Mouse (Mus musculus): ENCODE measurements around the gene Bcl9l. TPM values are rescaled to one million over a fixed set of nuclear protein-coding genes. Genes with fewer than 3 reads are reported as not detected.
A peak's percentile ranks its signal among the peaks of the same experiment; 100 is the strongest.

Gene Bcl9l
- total RNA-seq, 1 experiment from 2014 or later: 2.8 TPM

DNA sequence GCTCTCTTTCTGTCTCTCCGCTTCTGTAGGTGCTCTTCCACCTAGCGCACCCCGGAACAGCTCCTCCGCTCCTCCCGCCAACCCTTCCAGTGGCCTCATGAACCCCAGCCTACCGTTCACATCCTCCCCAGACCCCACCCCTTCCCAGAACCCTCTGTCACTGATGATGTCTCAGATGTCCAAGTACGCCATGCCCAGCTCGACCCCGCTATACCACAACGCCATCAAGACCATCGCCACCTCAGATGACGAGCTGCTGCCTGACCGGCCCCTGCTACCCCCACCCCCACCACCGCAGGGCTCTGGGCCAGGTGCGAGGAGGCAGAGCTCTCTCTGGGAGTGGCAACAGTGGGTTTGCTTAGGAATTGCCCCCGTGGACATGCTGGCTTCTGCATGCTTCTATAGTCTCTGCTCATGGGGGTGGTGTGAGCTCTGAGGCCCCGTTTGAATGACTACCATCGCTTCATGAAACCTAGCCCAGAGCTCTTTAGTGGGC, 25.5 kb downstream of the Bcl9l start:
- ATAC-seq (replicated peaks; ENCODE audit: insufficient number of reproducible peaks, low FRiP score, low TSS enrichment, poor library complexity, severe bottlenecking): no peak

DNA sequence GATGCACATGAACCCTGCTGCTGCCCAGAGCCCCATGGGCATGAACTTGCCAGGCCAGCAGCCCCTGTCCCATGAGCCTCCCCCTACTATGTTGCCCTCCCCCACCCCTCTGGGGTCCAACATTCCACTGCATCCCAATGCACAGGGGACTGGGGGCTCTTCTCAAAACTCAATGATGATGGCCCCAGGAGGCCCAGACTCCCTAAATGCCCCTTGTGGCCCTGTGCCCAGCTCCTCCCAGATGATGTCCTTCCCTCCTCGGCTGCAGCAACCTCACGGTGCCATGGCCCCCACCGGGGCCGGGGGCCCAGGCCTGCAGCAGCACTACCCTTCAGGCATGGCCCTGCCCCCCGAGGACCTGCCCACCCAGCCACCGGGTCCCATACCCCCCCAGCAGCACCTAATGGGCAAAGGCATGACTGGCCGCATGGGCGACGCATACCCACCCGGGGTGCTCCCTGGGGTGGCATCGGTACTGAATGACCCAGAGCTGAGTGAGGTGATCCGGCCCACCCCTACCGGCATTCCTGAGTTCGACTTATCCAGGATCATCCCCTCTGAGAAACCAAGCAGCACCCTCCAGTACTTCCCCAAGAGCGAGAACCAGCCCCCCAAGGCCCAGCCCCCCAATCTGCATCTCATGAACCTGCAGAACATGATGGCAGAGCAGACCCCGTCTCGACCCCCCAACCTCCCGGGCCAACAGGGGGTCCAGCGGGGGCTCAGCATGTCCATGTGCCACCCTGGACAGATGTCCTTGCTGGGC, 26.3 kb downstream of the Bcl9l start:
- no peak for ATAC-seq (replicated peaks; ENCODE audit: insufficient number of reproducible peaks, low FRiP score, low TSS enrichment, poor library complexity, severe bottlenecking)

DNA sequence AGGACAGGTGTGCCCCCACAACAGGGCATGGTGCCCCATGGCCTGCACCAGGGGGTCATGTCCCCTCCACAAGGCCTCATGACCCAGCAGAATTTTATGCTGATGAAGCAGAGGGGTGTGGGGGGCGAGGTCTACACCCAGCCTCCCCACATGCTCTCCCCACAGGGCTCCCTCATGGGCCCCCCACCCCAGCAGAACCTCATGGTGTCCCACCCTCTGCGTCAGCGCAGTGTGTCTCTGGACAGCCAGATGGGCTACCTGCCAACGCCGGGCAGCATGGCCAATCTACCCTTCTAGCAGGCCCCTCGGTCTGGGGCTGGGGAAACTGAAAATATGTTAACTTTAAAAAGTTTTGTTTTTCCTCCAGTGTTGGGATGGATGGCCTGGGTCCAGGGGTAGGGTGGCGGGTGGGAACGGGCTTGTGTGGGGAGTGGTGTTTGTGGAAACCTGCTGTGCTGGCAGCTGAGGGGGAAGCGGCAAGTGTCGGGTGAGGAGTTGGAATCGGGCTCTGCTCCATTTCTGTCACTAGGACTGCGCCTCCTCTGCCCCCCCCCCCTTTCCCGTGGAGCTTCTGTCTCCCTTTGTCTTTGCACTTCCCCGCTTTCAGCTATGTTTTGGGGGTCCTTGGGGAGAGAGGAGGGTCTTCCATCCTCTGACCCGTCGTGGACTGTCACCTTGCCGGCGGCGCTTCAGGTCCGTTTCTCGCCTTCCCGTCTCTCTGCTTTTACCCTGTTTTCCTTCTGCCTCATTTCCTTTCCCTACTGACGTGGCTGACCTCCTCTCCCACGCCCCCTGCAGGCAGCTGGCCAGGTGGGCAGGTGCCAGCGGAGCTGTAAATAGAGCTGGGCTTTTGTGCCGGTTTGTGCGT, 27.1 kb downstream of the Bcl9l start:
- peak; percentile 29; the same call in 1 of the 2 replicates for ATAC-seq (replicated peaks; ENCODE audit: insufficient number of reproducible peaks, low FRiP score, low TSS enrichment, poor library complexity, severe bottlenecking)

DNA sequence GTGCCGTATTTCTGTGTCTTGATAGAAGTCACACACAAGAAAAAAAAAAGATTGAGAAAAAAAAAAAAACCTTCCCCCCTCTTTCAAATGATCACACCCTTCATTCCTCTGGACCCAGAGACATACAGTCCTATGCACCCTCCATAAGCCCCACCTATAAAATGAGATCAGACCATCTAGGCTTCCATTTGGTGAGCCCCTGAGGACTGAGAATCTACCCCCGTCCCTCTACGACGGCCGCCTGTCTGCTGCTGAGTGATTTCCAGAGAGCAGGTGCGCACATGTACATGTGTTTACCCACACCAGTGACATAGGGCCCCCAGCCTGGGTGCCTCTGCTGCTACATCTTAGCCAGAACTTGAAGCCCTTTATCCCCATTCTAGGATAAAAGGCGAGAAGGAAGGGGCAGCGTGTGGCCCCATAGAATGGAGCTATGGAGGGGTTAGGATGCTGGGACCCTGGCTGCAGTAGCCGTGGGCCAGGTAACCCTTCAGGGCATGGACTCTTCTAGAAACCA, 27.8 kb downstream of the Bcl9l start:
- ATAC-seq (replicated peaks; ENCODE audit: insufficient number of reproducible peaks, low FRiP score, low TSS enrichment, poor library complexity, severe bottlenecking): no peak

DNA sequence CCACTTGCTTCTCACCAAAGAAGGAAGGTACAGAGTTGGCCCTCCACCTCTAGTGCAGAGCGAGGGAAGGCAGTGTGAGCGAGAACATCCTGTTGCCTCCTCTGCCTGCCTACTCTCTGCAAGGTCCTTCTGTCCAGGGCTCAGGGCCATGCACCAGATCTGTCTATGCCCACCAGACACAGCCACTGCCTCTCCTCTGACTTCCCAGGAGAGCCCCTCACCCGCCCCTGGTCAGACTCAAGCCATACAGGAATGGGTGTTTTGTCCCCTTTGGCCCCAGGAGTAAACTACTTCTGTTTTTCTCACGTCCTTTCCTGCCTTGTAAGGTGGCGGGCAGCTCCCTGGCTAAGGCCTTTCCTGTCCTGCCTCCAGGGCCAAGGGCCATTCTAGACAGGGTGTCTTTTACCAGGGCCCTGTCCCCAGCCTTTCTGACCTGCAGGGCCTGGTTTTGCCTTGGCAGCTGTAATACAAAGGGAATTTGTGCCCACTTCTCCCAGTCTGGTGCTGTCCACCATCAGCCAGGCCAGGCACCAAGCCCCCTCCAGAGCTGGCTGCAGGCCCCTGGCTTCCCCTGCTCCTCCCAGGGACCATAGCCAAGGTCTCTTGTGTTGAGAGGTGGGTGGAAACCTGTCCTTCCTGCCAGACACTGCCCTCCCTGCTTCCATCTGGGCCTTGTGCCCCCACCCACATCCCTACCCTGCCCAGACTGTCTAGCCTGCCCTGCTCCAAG, 28.4 kb downstream of the Bcl9l start:
- ATAC-seq (replicated peaks; ENCODE audit: insufficient number of reproducible peaks, low FRiP score, low TSS enrichment, poor library complexity, severe bottlenecking): no peak

DNA sequence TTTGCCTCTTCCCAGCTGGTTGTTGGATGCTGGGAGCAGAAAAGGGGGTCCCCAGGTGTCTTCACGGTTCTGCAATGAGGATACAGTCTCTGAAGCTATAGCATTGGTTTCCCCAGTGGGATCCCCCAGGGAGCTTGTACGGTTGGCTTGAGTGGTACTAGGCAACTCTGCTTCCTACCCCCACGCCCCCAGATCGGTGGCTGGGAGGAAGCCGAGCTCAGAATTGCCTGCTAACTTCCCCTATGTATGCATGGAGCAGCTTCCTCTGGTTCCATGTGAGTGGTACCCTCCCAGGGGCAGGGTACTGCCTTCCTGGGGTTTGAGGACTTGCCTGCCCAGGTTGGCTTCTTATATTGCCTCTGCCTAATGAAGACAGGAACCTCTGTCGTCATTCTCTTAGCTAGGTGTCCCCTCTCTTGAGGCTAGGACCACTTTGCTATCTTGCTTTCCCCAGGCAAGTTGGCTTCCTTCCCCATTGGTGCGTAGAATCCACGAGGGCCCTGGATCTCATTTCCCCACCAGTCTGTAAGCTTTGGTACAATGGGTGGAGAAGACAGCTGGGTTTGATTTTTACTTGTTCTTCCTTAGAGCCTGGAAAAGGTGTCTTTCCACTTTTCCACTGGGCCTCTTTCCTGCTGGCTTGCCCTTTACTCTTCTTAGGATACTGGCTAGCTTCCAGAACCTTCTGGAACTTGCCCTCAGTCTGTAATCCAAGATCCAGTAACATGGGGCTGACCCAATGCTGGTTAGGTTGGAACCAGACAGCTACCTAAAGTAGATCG, 29.5 kb downstream of the Bcl9l start:
- ATAC-seq (replicated peaks; ENCODE audit: insufficient number of reproducible peaks, low FRiP score, low TSS enrichment, poor library complexity, severe bottlenecking): no peak

DNA sequence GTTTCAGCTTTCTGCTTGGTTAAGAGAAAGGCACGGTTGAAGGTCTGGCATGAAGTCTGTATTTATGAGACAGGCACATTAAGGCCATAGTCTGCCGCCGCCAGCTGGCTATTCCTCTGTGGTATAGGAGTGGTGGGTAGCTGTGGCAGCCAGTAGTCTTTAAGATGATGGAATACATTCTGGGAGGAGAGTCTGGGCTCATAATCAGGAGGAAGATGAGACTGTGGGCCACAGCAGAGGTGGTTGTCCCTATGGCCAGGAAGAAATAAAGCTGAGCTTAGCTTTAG, 30.0 kb downstream of the Bcl9l start:
- no peak for ATAC-seq (replicated peaks; ENCODE audit: insufficient number of reproducible peaks, low FRiP score, low TSS enrichment, poor library complexity, severe bottlenecking)

DNA sequence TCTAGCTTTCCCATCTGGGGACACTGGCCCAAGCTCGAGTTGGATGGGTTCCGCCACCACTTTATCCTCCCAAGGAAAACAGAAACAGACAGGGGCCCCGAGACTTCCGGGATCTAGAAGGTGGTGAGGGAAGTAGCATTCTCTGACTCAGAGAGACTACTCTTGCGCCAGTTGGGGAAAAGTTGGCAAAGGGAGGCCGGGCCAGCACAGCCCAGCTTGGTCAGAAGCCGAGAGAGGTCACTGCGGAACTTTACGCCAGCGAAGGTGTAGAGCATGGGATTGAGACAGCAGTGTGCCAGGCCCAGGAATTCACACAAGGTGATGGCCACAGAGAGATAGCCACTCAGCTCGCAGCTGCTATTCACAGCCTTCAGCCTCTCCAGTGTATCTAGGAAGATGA, 30.5 kb downstream of the Bcl9l start:
- no peak for ATAC-seq (replicated peaks; ENCODE audit: insufficient number of reproducible peaks, low FRiP score, low TSS enrichment, poor library complexity, severe bottlenecking)

DNA sequence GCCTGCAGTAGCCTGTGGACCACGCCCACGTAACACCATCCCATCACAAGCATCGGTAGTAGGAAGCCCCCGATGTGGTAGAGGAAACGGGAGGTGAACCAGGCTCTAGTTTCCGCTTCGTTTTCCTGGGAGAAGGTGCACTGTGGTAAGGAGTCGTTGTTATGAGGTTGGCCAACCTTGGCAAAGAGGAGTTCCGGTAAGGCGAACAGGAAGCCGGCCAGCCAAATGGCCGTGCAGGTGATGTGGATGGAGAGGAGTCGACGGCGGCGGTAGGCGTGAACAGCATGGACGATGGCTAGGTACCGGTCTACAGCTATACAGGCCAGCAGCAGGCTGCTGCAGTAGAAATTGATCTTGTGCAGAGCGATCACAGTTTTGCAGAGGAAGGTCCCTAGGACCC, 31.0 kb downstream of the Bcl9l start:
- no peak for ATAC-seq (replicated peaks; ENCODE audit: insufficient number of reproducible peaks, low FRiP score, low TSS enrichment, poor library complexity, severe bottlenecking)

DNA sequence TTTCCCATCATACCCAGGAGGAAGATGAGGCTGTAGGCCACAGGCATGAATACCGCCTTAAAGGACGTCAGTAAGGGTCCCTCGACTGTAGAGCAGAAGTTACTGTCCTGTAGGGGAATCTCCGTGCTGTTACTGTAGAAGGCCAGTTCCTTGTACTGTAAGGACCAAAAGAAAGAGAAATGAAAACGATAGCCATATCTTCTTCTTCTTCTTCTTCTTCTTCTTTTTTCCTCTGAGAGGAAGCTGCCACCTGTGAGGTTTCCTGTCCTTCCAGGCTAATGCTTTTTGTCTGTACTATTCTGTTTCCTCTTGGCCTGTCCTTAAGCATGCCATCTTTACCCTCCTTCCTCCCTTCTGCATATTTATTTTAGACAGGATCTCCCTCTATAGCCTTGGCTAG, 31.5 kb downstream of the Bcl9l start:
- ATAC-seq (replicated peaks; ENCODE audit: insufficient number of reproducible peaks, low FRiP score, low TSS enrichment, poor library complexity, severe bottlenecking): no peak

DNA sequence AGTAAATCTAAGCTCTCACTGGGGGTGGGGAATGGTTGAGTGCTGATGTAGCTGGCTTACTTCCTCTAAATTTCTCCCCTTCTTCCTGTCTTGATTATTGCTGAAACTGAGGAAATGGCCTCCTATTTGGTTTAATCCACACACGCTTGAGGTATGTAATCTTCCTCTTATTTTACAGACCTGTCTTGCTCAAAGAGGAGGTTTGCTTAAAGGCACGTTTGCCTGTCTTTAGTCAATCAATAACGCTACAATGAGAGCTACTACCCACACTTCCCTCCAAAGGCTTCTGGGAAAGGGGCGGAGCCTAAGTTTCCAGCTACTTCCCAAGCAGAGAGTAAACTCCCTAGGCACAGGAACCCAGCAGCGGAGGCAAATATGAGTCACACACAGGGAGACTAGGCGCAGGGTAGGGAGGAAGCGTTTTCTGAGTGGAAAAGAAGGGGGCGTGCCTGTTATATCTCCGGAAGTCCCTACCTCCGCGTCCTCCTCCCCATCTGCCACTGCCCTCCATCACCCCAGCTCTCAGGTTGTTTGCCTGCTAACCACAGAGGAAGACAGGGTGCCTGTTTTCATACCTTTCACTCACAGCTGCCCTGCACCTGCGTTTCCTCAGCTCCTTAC, 32.6 kb downstream of the Bcl9l start:
- ATAC-seq (replicated peaks; ENCODE audit: insufficient number of reproducible peaks, low FRiP score, low TSS enrichment, poor library complexity, severe bottlenecking): peak; percentile 22; the same call in 1 of the 2 replicates

DNA sequence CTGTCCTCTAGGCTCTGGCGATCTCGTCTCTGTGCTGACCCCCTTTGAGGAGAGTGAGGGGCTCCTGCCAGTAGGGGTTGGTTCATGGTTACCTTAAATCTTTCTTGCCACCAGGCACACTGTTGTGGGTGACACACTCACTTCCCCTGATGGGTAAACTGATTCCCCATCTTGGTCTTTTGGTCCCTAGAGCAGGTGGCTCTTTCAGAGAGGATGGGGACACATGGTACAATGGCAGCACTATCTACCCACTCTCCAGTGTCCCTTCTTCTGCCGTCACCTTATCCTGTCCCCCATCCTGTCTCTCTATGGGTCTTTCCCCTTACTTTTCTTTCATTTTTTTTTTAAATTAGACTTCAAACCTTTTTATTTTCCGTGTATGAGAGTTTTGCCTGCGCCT, 33.3 kb downstream of the Bcl9l start:
- ATAC-seq (replicated peaks; ENCODE audit: insufficient number of reproducible peaks, low FRiP score, low TSS enrichment, poor library complexity, severe bottlenecking): no peak

DNA sequence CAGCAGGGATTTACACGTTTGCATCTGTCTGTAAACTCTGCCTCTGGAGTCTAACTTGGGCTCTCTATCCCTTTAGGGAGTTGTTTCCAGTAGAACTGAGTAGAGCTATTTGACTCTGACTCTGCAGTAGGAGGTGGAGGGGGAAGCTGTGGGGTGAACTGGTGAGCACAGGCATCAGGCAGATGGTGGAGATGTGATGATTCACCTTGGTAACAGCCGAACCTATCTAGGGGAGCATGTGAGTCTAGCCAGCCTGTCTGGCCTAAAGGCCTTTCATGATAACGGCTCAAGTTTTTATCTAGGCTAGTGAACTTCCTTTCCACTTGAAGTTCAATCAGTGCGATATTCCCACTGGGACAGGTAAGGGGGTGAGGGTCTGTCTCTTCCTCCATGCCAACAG, 34.7 kb downstream of the Bcl9l start:
- ATAC-seq (replicated peaks; ENCODE audit: insufficient number of reproducible peaks, low FRiP score, low TSS enrichment, poor library complexity, severe bottlenecking): no peak

DNA sequence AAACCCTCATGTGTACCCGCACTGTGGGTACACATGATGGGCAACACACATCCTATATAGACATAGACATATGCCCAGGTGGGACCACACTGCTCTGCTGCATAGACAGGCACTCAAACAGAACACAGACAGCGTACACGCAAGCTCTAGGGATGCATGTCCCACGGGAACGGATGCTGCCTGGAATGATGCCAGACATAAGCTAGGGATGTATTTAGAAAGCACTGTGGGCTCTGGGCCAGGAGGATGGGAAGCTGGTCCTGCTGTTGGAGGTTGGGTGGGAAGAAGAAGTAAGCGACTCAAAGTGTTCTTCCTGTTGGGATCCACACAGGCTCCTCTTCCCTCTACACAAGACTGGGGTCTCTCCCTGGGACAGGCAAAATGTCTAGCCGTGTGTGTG, 35.4 kb downstream of the Bcl9l start:
- ATAC-seq (replicated peaks; ENCODE audit: insufficient number of reproducible peaks, low FRiP score, low TSS enrichment, poor library complexity, severe bottlenecking): no peak

DNA sequence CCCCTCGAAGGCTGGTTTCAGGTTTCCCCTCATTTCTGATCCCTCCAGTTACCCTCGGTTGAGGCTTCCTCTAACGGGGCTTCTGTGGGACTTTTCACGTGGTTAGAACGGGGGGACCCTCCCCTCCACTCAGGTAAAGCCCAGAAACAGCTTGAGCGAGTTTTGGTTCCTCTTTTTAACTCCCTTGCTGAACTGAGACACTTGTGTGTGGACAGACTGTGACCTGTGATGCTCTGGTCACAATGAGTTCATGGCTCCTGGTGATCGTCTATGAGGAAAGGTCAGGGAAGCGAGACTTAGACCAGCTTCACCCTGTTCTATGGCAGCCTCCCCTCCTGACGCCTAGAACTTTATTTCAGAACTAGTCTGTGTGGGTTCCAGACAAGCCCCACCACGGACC, 39.3 kb downstream of the Bcl9l start:
- peak; percentile 38 for ATAC-seq (replicated peaks; ENCODE audit: insufficient number of reproducible peaks, low FRiP score, low TSS enrichment, poor library complexity, severe bottlenecking)

DNA sequence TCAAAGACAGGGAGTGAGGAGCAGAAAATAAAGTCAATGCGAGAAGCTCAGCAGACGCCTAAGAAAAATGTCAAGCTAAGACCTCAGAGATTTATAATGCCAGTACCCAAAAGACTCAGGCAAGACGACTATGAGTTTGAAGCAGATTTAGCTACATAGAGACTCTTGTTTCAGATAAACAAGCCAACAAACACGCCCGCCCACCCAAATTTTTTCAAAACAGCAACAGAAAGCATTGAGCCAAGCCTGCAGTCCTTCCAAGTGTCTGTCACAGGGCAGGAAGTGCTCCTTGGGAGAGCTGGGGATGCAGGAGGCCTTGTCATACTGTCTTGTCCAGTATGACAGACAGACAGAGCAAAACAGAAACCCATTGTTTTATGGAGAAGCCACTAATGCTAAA, 41.1 kb downstream of the Bcl9l start:
- no peak for ATAC-seq (replicated peaks; ENCODE audit: insufficient number of reproducible peaks, low FRiP score, low TSS enrichment, poor library complexity, severe bottlenecking)

DNA sequence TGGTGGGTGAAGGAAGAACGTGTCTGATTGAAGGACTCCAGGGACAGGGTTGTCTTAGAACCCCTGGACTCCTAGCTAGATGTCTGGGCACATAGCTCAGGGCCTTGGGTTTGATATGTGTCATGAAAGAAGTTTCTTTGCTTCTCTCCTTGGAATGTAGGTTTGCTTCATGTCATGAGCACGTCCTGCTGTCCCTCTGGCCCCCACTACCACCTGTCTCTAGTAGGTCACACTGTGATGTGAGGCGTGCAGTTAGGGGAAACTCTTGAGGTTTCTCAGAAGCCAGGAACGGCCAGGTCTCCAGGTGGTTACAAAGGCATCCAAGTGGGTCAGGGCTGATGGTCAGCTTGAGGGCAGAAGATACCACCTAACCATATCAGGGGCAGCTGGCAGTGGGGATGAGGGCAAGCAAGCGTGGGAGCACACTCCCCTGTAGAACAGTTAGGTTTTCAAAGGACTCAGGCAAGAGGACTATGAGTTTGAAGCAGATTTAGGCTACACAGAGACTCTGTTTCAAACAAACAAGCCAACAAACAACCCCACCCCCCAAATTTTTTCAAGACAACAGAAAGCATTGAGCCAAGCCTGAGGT, 41.7 kb downstream of the Bcl9l start:
- ATAC-seq (replicated peaks; ENCODE audit: insufficient number of reproducible peaks, low FRiP score, low TSS enrichment, poor library complexity, severe bottlenecking): no peak

DNA sequence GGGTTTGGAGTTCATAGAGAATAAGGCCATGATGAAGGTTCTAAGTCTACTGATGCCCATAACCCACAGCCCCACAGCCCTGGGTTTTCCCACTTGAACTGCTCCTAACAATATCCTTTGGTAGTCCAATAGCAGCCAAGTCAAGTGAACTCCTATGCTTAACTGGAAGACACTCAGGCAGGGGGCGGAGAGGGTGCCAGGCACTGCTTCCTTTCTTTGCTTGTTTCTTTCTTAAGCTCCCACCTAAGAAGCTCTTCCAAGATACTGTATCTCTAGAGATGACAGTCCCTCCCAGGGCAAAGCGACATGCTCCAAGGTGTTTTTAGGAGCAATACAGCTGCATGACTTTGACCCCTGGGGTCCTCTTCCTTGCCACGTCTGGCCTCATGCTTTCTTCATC, 42.4 kb downstream of the Bcl9l start:
- ATAC-seq (replicated peaks; ENCODE audit: insufficient number of reproducible peaks, low FRiP score, low TSS enrichment, poor library complexity, severe bottlenecking): no peak

Measured in monocyte, adult 5-6 weeks (primary cell).